Mouse (Mus musculus): ENCODE results near the gene AW822073. TPM values are rescaled to one million over a fixed set of nuclear protein-coding genes. Genes with fewer than 3 reads are reported as not detected.

Gene AW822073
- polyA plus RNA-seq, 1 experiment from 2014 or later: not detected

- no peak for DNase-seq (ENCODE audit: low read depth, low spot score)
- ChIA-PET CTCF (no interaction called here), POLR2A (no interaction called here)
- H3K27me3 ChIP-seq: peaks cover 46% of the 10 kb centered on the region
- no peak for TF ChIP-seq CTCF (IDR thresholded peaks at IDR 0.05)
- in situ Hi-C loops (cut with MboI; ENCODE audit: low pct_unique_long_range_greater_than_20kb): no loop called here
- ATAC-seq: no peak
Observed at GRCm38 (mm10) chr10:58212230-58212629, 12.5 kb downstream of the AW822073 start.

- POLR2A ChIA-PET: no interaction called here
- CTCF ChIA-PET: no interaction called here
- in situ Hi-C loops (cut with MboI; ENCODE audit: low pct_unique_long_range_greater_than_20kb): no loop called here
- ATAC-seq (no peak), DNase-seq (ENCODE audit: low read depth, low spot score) (no peak)
- peaks cover 38% of the 10 kb centered on the region for H3K27me3 ChIP-seq
- no peak for TF ChIP-seq CTCF (IDR thresholded peaks at IDR 0.05)
Observed at GRCm38 (mm10) chr10:58211213-58211612, 13.5 kb downstream of the AW822073 start.

- in situ Hi-C loops (cut with MboI; ENCODE audit: low pct_unique_long_range_greater_than_20kb): no loop called here
- ChIA-PET POLR2A (no interaction called here), CTCF (no interaction called here)
- TF ChIP-seq CTCF (IDR thresholded peaks at IDR 0.05): no peak
- DNase-seq (ENCODE audit: low read depth, low spot score) (no peak), ATAC-seq (no peak)
- H3K27me3 ChIP-seq: peaks cover 32% of the 10 kb centered on the region
Observed at GRCm38 (mm10) chr10:58210514-58210913, 14.2 kb downstream of the AW822073 start.

- ChIA-PET POLR2A (no interaction called here), CTCF (no interaction called here)
- ATAC-seq: no peak
- DNase-seq (ENCODE audit: low read depth, low spot score): no peak
- TF ChIP-seq CTCF (IDR thresholded peaks at IDR 0.05): no peak
- peaks cover 27% of the 10 kb centered on the region for H3K27me3 ChIP-seq
- in situ Hi-C loops (cut with MboI; ENCODE audit: low pct_unique_long_range_greater_than_20kb): no loop called here
Observed at GRCm38 (mm10) chr10:58209710-58210467, 14.8 kb downstream of the AW822073 start.

- in situ Hi-C loops (cut with MboI; ENCODE audit: low pct_unique_long_range_greater_than_20kb): no loop called here
Observed at GRCm38 (mm10) chr10:58206639-58207404, 17.9 kb downstream of the AW822073 start.

GRCm38 (mm10) chr10:58205986-58206385 is 18.7 kb downstream of the AW822073 start:
- H3K27me3 ChIP-seq: peaks cover 13% of the 10 kb centered on the region
- ATAC-seq: no peak
- in situ Hi-C loops (cut with MboI; ENCODE audit: low pct_unique_long_range_greater_than_20kb): no loop called here
- CTCF ChIA-PET: no interaction called here
- TF ChIP-seq CTCF (IDR thresholded peaks at IDR 0.05): no peak
- no peak for DNase-seq (ENCODE audit: low read depth, low spot score)
- POLR2A ChIA-PET: no interaction called here

More at GRCm38 (mm10) chr10:58206639-58207404, 17.9 kb downstream of the AW822073 start:
- no peak for TF ChIP-seq CTCF (IDR thresholded peaks at IDR 0.05)
- POLR2A ChIA-PET: no interaction called here
- CTCF ChIA-PET: no interaction called here
- ATAC-seq (no peak), DNase-seq (ENCODE audit: low read depth, low spot score) (no peak)
- peaks cover 13% of the 10 kb centered on the region for H3K27me3 ChIP-seq

Other genes starting within 250 kb of the AW822073 start
- gene Duxf3, start 7.7 kb upstream of the AW822073 start, polyA plus RNA-seq (2021): not detected
- not detected for gene Gm4981, start 11.8 kb upstream of the AW822073 start, polyA plus RNA-seq (2021)
- gene Gcc2, start 30.6 kb upstream of the AW822073 start, polyA plus RNA-seq (2021): 38.3 TPM
- 56.0 TPM for gene Lims1, start 98.5 kb upstream of the AW822073 start, polyA plus RNA-seq (2021)
- 48.9 TPM for gene Ranbp2, start 222.0 kb upstream of the AW822073 start, polyA plus RNA-seq (2021)

Measured in Patski (cell line).